Mouse (Mus musculus) ES-E14 (cell line): Measurements from ENCODE around the gene C130074G19Rik.

ENCODE experiments used
- CHD2 ChIP-seq: IDR thresholded peaks from 2 replicates; pipeline ENCODE4 v1.6.1; 2014; ENCODE audit warnings: mild to moderate bottlenecking, low read depth, low read length, inconsistent platforms
- ZNF384 ChIP-seq: IDR thresholded peaks from 2 replicates; pipeline ENCODE4 v1.6.1; 2012; ENCODE audit warnings: low read depth, low read length, inconsistent platforms

DNA sequence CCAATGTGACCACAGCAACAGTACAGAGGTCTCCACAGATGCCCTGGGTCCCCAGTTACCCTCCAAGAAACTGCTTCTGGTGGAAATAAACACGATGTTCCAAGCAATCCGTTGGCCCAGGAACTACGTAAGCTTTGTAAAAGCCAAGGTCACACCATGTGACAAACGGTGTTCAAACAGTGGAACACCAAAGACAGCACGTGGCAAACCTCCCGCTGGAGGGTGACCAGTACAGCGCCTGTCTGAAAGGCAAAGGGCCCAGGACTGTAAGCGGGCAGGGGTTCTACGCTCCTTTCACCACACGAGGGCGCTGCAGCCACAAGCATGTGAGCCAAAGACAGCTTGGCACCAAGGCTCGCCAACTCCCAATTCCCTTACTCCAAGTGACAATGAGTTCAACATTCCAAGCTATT is 58.6 kb downstream of the C130074G19Rik start:
- no peak for TF ChIP-seq CHD2
- no peak for TF ChIP-seq ZNF384
